Mouse (Mus musculus) kidney, postnatal 25 days (tissue): ENCODE measurements at regions not wholly inside any gene's neighbourhood (a gene's known extent, or its start where the extent isn't known, plus 50 kb on each side); places are given as distances from the start of the nearest gene placed in this dataset.

ENCODE experiments used
- DNase-seq, 2 experiments: peaks; one replicate each; pipeline ENCODE4 v3.0.0; 2021; ENCODE audit warnings: mixed read lengths in 2 of 2

GRCm38 (mm10) chr14:24550763-24551471, 64.0 kb downstream of the Rps24 start:
- DNase-seq, result no peak

- DNase-seq, result no peak
Observed at GRCm38 (mm10) chr14:24551472-24551783, 64.5 kb downstream of the Rps24 start.

GRCm38 (mm10) chr14:24564801-24565624, 78.1 kb downstream of the Rps24 start:
- no peak for DNase-seq

- no peak for DNase-seq
Observed at GRCm38 (mm10) chr14:24565718-24566322, 78.9 kb downstream of the Rps24 start.

GRCm38 (mm10) chr14:24575111-24575510, 88.2 kb downstream of the Rps24 start:
- no peak for DNase-seq

- DNase-seq, result no peak
Observed at GRCm38 (mm10) chr14:24578535-24579111, 91.7 kb downstream of the Rps24 start.

GRCm38 (mm10) chr14:24579153-24579795, 92.3 kb downstream of the Rps24 start:
- no peak for DNase-seq

GRCm38 (mm10) chr14:24586133-24586908, 99.4 kb downstream of the Rps24 start:
- DNase-seq, result no peak

GRCm38 (mm10) chr14:24586982-24587672, 100.2 kb downstream of the Rps24 start:
- no peak for DNase-seq

GRCm38 (mm10) chr14:24588041-24588440, 101.1 kb downstream of the Rps24 start:
- DNase-seq, result no peak

- DNase-seq, result no peak
Observed at GRCm38 (mm10) chr14:24606444-24607173, 119.7 kb downstream of the Rps24 start.

- no peak for DNase-seq
Observed at GRCm38 (mm10) chr14:24608356-24608755, 121.4 kb downstream of the Rps24 start.

- DNase-seq, result no peak
Observed at GRCm38 (mm10) chr14:24612254-24612995, 125.5 kb downstream of the Rps24 start.

GRCm38 (mm10) chr14:24615776-24616175, 128.9 kb downstream of the Rps24 start:
- DNase-seq, result no peak

GRCm38 (mm10) chr14:24616306-24617125, 129.6 kb downstream of the Rps24 start:
- no peak for DNase-seq

- no peak for DNase-seq
Observed at GRCm38 (mm10) chr14:24617126-24617375, 130.1 kb downstream of the Rps24 start.

GRCm38 (mm10) chr14:24617393-24617861, 130.5 kb downstream of the Rps24 start:
- DNase-seq, result no peak

- no peak for DNase-seq
Observed at GRCm38 (mm10) chr14:24618226-24619038, 131.5 kb downstream of the Rps24 start.
